Mouse (Mus musculus): ENCODE measurements around the gene Iars. TPM values are rescaled to one million over a fixed set of nuclear protein-coding genes. Genes with fewer than 3 reads are reported as not detected.

Gene Iars
- polyA plus RNA-seq, 1 experiment from 2014 or later, result 82.2 TPM

- H3K36me3 ChIP-seq (ENCODE audit: control insufficient read depth, insufficient read depth, low read length), result no peaks in the 10 kb centered on the region
- H3K27me3 ChIP-seq (replicated peaks; ENCODE audit: control insufficient read depth, insufficient read depth, low read length), result no peaks in the 10 kb centered on the region
- peak within 1 kb of the TSS; percentile 74 for H3K4me3 ChIP-seq (ENCODE audit: low read length)
- H3K27ac ChIP-seq (ENCODE audit: low read length), result 0 out of 2 replicates have a peak within 1 kb of the TSS, but pooled peaks have one; percentile 38
- peaks cover 2% of the 10 kb centered on the region; the same call in 1 of the 2 replicates for H3K4me1 ChIP-seq (ENCODE audit: control insufficient read depth, insufficient read depth, low read length)
- no peaks in the 10 kb centered on the region for H3K9me3 ChIP-seq (ENCODE audit: control insufficient read depth, low read length)
- peak within 1 kb of the TSS; percentile 68 for H3K9ac ChIP-seq (ENCODE audit: low read depth, low read length)
- peak; percentile 100 for ATAC-seq
- H3K4me2 ChIP-seq (ENCODE audit: low read depth, low read length), result peak within 1 kb of the TSS; percentile 70
- under 1% methylated on average over 68 of the region's 68 CpGs for WGBS
Measured at GRCm38 (mm10) chr13:49652481-49653179, 29.3 kb upstream of the Iars start, which contains the start of the genes Cenpp and Nol8. TSS of gene Cenpp (minus strand) at chr13:49652785. TSS of gene Nol8 (plus strand) at chr13:49653078.

DNA sequence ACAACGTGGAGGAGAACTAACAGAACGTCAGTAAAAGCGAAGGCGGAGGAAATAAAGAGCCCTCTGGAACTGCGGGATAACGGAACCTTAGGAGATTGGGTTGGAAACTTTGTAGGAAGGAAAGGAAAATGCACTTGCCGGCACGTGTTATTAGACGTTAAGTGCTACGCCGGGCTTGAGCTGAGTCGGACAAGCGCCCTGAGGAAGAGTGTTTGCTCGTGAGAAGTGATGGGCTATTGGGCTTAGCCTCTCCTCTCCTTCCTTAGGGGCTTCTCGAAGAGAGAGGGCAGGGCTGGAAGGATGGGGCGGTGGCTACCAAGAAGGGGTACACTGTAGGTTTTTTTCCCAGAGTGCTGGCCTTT is 28.7 kb upstream of the Iars start:
- H3K4me3 ChIP-seq (ENCODE audit: low read length), result peak overlapping the region; percentile 74
- ATAC-seq, result peak; percentile 80
- peaks cover 2% of the 10 kb centered on the region; the same call in 1 of the 2 replicates for H3K4me1 ChIP-seq (ENCODE audit: control insufficient read depth, insufficient read depth, low read length)
- H3K9me3 ChIP-seq (ENCODE audit: control insufficient read depth, low read length), result no peaks in the 10 kb centered on the region
- no peaks in the 10 kb centered on the region for H3K36me3 ChIP-seq (ENCODE audit: control insufficient read depth, insufficient read depth, low read length)
- no peaks in the 10 kb centered on the region for H3K27me3 ChIP-seq (replicated peaks; ENCODE audit: control insufficient read depth, insufficient read depth, low read length)
- H3K9ac ChIP-seq (ENCODE audit: low read depth, low read length), result peak overlapping the region; percentile 68
- under 1% methylated on average over 16 of the region's 16 CpGs for WGBS
- H3K4me2 ChIP-seq (ENCODE audit: low read depth, low read length), result peak overlapping the region; percentile 61
- 0 out of 2 replicates have a peak overlapping the region, but pooled peaks have one; percentile 38 for H3K27ac ChIP-seq (ENCODE audit: low read length)

- WGBS, result 89% methylated on average over 2 of the region's 2 CpGs
- no peak for ATAC-seq
- Histone ChIP-seq H3K27me3 (replicated peaks; ENCODE audit: control insufficient read depth, insufficient read depth, low read length) (no peaks in the 10 kb centered on the region), H3K4me3 (ENCODE audit: low read length) (no peak overlapping the region), H3K27ac (ENCODE audit: low read length) (no peak overlapping the region), H3K9me3 (ENCODE audit: control insufficient read depth, low read length) (no peaks in the 10 kb centered on the region), H3K36me3 (ENCODE audit: control insufficient read depth, insufficient read depth, low read length) (0 out of 2 replicates have a peak, but pooled peaks cover 4% of the 10 kb centered on the region), H3K4me2 (ENCODE audit: low read depth, low read length) (no peak overlapping the region), H3K4me1 (ENCODE audit: control insufficient read depth, insufficient read depth, low read length) (no peaks in the 10 kb centered on the region), H3K9ac (ENCODE audit: low read depth, low read length) (no peak overlapping the region)
Measured at GRCm38 (mm10) chr13:49677793-49678192, 4.1 kb upstream of the Iars start.

- Histone ChIP-seq H3K4me3 (ENCODE audit: low read length) (peak overlapping the region; percentile 78), H3K4me1 (ENCODE audit: control insufficient read depth, insufficient read depth, low read length) (no peaks in the 10 kb centered on the region), H3K4me2 (ENCODE audit: low read depth, low read length) (peak overlapping the region; percentile 56), H3K27ac (ENCODE audit: low read length) (peak overlapping the region; percentile 87), H3K9ac (ENCODE audit: low read depth, low read length) (peak overlapping the region; percentile 86), H3K36me3 (ENCODE audit: control insufficient read depth, insufficient read depth, low read length) (no peaks in the 10 kb centered on the region), H3K9me3 (ENCODE audit: control insufficient read depth, low read length) (no peaks in the 10 kb centered on the region), H3K27me3 (replicated peaks; ENCODE audit: control insufficient read depth, insufficient read depth, low read length) (no peaks in the 10 kb centered on the region)
- under 1% methylated on average over 20 of the region's 20 CpGs for WGBS
- ATAC-seq, result peak; percentile 62
Measured at GRCm38 (mm10) chr13:49682233-49682846, 440 bp downstream of the Iars start.

- WGBS, result 67% methylated on average over 4 of the region's 4 CpGs
- Histone ChIP-seq H3K9ac (ENCODE audit: low read depth, low read length) (no peak overlapping the region), H3K27ac (ENCODE audit: low read length) (no peak overlapping the region), H3K4me3 (ENCODE audit: low read length) (no peak overlapping the region), H3K9me3 (ENCODE audit: control insufficient read depth, low read length) (no peaks in the 10 kb centered on the region), H3K4me2 (ENCODE audit: low read depth, low read length) (no peak overlapping the region), H3K4me1 (ENCODE audit: control insufficient read depth, insufficient read depth, low read length) (no peaks in the 10 kb centered on the region), H3K36me3 (ENCODE audit: control insufficient read depth, insufficient read depth, low read length) (peaks cover 3% of the 10 kb centered on the region; the same call in 1 of the 2 replicates), H3K27me3 (replicated peaks; ENCODE audit: control insufficient read depth, insufficient read depth, low read length) (no peaks in the 10 kb centered on the region)
- no peak for ATAC-seq
Measured at GRCm38 (mm10) chr13:49684266-49684665, 2.4 kb downstream of the Iars start.

DNA sequence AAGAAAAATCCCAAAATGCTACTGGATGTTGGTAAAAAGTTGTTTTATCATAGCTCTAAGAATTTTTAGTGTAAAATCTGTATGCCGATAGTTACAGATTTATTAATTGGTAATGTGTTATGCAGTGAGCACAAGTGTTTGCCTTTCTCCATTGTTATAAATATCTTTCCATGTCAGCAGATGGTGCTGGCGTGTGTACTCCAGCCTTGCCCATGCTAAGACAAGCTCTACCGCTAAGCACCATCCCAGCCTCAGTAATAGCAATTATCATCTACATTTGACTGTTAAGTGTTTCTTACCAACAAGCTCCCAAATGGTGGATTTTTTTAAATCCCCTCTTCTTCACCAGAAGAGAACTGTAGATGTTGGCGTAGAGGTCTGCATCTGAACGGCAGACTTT is 9.2 kb downstream of the Iars start:
- no peak overlapping the region for H3K4me3 ChIP-seq (ENCODE audit: low read length)
- H3K4me2 ChIP-seq (ENCODE audit: low read depth, low read length), result no peak overlapping the region
- H3K4me1 ChIP-seq (ENCODE audit: control insufficient read depth, insufficient read depth, low read length), result no peaks in the 10 kb centered on the region
- peaks cover 10% of the 10 kb centered on the region for H3K36me3 ChIP-seq (ENCODE audit: control insufficient read depth, insufficient read depth, low read length)
- H3K9me3 ChIP-seq (ENCODE audit: control insufficient read depth, low read length), result no peaks in the 10 kb centered on the region
- no peaks in the 10 kb centered on the region for H3K27me3 ChIP-seq (replicated peaks; ENCODE audit: control insufficient read depth, insufficient read depth, low read length)
- 94% methylated on average over 5 of the region's 5 CpGs for WGBS
- ATAC-seq, result no peak
- no peak overlapping the region for H3K9ac ChIP-seq (ENCODE audit: low read depth, low read length)
- H3K27ac ChIP-seq (ENCODE audit: low read length), result no peak overlapping the region

GRCm38 (mm10) chr13:49703216-49703779 is 21.4 kb downstream of the Iars start:
- Histone ChIP-seq H3K36me3 (ENCODE audit: control insufficient read depth, insufficient read depth, low read length) (0 out of 2 replicates have a peak, but pooled peaks cover 9% of the 10 kb centered on the region), H3K9me3 (ENCODE audit: control insufficient read depth, low read length) (no peaks in the 10 kb centered on the region), H3K27me3 (replicated peaks; ENCODE audit: control insufficient read depth, insufficient read depth, low read length) (no peaks in the 10 kb centered on the region), H3K4me2 (ENCODE audit: low read depth, low read length) (no peak overlapping the region), H3K4me3 (ENCODE audit: low read length) (no peak overlapping the region), H3K9ac (ENCODE audit: low read depth, low read length) (no peak overlapping the region), H3K4me1 (ENCODE audit: control insufficient read depth, insufficient read depth, low read length) (no peaks in the 10 kb centered on the region), H3K27ac (ENCODE audit: low read length) (no peak overlapping the region)
- ATAC-seq, result no peak
- 93% methylated on average over 11 of the region's 11 CpGs for WGBS

- Histone ChIP-seq H3K4me2 (ENCODE audit: low read depth, low read length) (no peak overlapping the region), H3K27ac (ENCODE audit: low read length) (no peak overlapping the region), H3K36me3 (ENCODE audit: control insufficient read depth, insufficient read depth, low read length) (peaks cover 5% of the 10 kb centered on the region; the same call in 1 of the 2 replicates), H3K9me3 (ENCODE audit: control insufficient read depth, low read length) (no peaks in the 10 kb centered on the region), H3K4me1 (ENCODE audit: control insufficient read depth, insufficient read depth, low read length) (no peaks in the 10 kb centered on the region), H3K27me3 (replicated peaks; ENCODE audit: control insufficient read depth, insufficient read depth, low read length) (no peaks in the 10 kb centered on the region), H3K4me3 (ENCODE audit: low read length) (no peak overlapping the region), H3K9ac (ENCODE audit: low read depth, low read length) (no peak overlapping the region)
- ATAC-seq, result no peak
- WGBS, result 89% methylated on average over 3 of the region's 3 CpGs
Measured at GRCm38 (mm10) chr13:49706032-49706690, 24.3 kb downstream of the Iars start.

DNA sequence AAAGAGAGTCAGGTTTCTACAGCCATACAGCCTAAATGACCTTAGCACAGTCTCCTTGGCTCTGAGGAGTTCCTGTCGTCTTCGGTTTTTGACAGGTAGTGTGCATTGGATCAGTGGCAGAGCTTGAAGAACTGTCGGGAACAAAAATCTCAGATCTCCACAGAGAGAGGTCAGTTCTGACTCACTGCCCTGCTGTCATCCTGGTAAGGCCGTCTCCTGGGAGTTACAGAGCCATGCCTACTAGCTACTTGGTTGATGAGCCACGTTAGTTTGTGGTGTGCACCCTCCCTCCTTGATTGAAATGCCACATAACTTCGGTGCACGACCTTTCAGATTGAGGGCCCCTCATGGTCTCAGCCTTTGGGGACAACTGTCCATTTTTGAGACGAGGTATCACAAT is 26.4 kb downstream of the Iars start:
- Histone ChIP-seq H3K4me1 (ENCODE audit: control insufficient read depth, insufficient read depth, low read length) (no peaks in the 10 kb centered on the region), H3K36me3 (ENCODE audit: control insufficient read depth, insufficient read depth, low read length) (peaks cover 7% of the 10 kb centered on the region; the same call in 1 of the 2 replicates), H3K27ac (ENCODE audit: low read length) (no peak overlapping the region), H3K4me3 (ENCODE audit: low read length) (no peak overlapping the region), H3K9ac (ENCODE audit: low read depth, low read length) (no peak overlapping the region), H3K4me2 (ENCODE audit: low read depth, low read length) (no peak overlapping the region), H3K9me3 (ENCODE audit: control insufficient read depth, low read length) (no peaks in the 10 kb centered on the region), H3K27me3 (replicated peaks; ENCODE audit: control insufficient read depth, insufficient read depth, low read length) (no peaks in the 10 kb centered on the region)
- WGBS, result 88% methylated on average over 8 of the region's 8 CpGs
- no peak for ATAC-seq
